Mouse (Mus musculus): Measurements from ENCODE around the gene Cenpv. TPM values are rescaled to one million over a fixed set of nuclear protein-coding genes. Genes with fewer than 3 reads are reported as not detected.
A peak's percentile ranks its signal among the peaks of the same experiment; 100 is the strongest.

The Cenpv gene
- polyA plus RNA-seq, 1 experiment from 2014 or later, result 47.9 TPM

DNA sequence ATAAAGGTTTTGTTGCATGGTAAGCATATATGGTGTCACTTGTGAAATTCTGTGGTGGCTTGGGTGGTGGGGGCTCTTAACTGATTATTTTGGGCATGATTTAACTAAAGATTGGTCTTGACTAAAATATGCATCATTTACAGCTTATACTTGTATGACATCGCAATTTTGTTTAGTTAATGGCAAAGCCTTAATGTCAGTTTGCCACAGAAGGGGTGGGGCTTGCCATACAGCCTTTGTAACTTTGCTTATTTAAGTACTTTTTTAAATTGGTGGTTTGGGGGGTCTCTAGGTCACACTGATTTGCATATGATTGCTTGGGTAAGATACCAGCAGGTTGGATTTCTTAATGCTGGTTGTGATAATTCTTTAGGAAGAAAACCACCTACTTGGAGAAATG, 14.1 kb upstream of the Cenpv start:
- Histone ChIP-seq H3K9ac (replicated peaks) (peak overlapping the region; percentile 56), H3K4me1 (replicated peaks) (peaks cover 24% of the 10 kb centered on the region), H3K27ac (no peak overlapping the region), H3K27me3 (no peaks in the 10 kb centered on the region), H3K4me3 (replicated peaks) (peak overlapping the region; percentile 52), H3K9me3 (no peaks in the 10 kb centered on the region), H3K4me2 (peak overlapping the region; percentile 96), H3K36me3 (peaks cover 34% of the 10 kb centered on the region)
- ATAC-seq (ENCODE audit: insufficient number of reproducible peaks, insufficient read depth, low FRiP score, low TSS enrichment, low read depth), result no peak
- 35% methylated on average over 1 of the region's 1 CpGs for WGBS

GRCm38 (mm10) chr11:62551226-62552119, 12.4 kb upstream of the Cenpv start:
- peak overlapping the region; percentile 90 for H3K27ac ChIP-seq
- peaks cover 24% of the 10 kb centered on the region for H3K4me1 ChIP-seq (replicated peaks)
- peak overlapping the region; percentile 79 for H3K4me2 ChIP-seq
- H3K36me3 ChIP-seq, result peaks cover 34% of the 10 kb centered on the region
- no peaks in the 10 kb centered on the region for H3K9me3 ChIP-seq
- H3K9ac ChIP-seq (replicated peaks), result peak overlapping the region; percentile 94
- under 1% methylated on average over 58 of the region's 58 CpGs for WGBS
- peak overlapping the region; percentile 63 for H3K4me3 ChIP-seq (replicated peaks)
- no peaks in the 10 kb centered on the region for H3K27me3 ChIP-seq
- peak; percentile 86 for ATAC-seq (ENCODE audit: insufficient number of reproducible peaks, insufficient read depth, low FRiP score, low TSS enrichment, low read depth)

- no peaks in the 10 kb centered on the region for H3K27me3 ChIP-seq
- peaks cover 24% of the 10 kb centered on the region for H3K4me1 ChIP-seq (replicated peaks)
- WGBS, result under 1% methylated on average over 40 of the region's 40 CpGs
- H3K9ac ChIP-seq (replicated peaks), result peak within 1 kb of the TSS; percentile 94
- H3K9me3 ChIP-seq, result no peaks in the 10 kb centered on the region
- peak within 1 kb of the TSS; percentile 63 for H3K4me3 ChIP-seq (replicated peaks)
- H3K4me2 ChIP-seq, result peak within 1 kb of the TSS; percentile 79
- H3K36me3 ChIP-seq, result peaks cover 30% of the 10 kb centered on the region
- peak within 1 kb of the TSS; percentile 98 for H3K27ac ChIP-seq
- ATAC-seq (ENCODE audit: insufficient number of reproducible peaks, insufficient read depth, low FRiP score, low TSS enrichment, low read depth), result peak; percentile 96
These were observed 11.7 kb upstream of the Cenpv start, which contains the start of gene Ubb for GRCm38 (mm10) chr11:62550727-62551225. TSS of gene Ubb (plus strand) at chr11:62551171.

DNA sequence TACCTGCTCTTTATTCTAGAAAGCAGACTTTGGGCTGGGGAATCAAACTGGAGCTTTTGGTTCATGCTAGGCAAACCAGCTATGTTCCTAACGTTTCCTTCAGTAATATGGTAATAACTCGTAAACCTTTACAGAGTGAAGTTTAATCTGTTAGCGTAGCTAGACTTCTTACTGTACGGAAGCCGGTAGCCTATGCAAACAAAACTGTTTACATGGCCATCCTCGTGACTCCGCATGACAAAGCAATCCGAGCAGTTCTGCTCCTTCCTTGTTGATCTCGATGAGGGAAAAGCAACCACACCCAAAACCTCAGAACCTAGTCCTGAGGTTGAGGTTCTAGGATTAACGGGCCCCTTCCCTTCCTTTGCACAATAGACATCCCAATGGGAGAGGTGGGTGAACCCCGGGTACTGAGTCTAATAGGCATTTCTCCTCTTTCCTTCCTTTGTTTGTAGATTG, 11.2 kb upstream of the Cenpv start:
- no peaks in the 10 kb centered on the region for H3K9me3 ChIP-seq
- H3K4me1 ChIP-seq (replicated peaks), result peaks cover 22% of the 10 kb centered on the region
- ATAC-seq (ENCODE audit: insufficient number of reproducible peaks, insufficient read depth, low FRiP score, low TSS enrichment, low read depth), result no peak
- 4% methylated on average over 11 of the region's 11 CpGs for WGBS
- H3K4me3 ChIP-seq (replicated peaks), result peak overlapping the region; percentile 63
- H3K9ac ChIP-seq (replicated peaks), result peak overlapping the region; percentile 94
- peaks cover 24% of the 10 kb centered on the region for H3K36me3 ChIP-seq
- H3K27ac ChIP-seq, result peak overlapping the region; percentile 98
- no peaks in the 10 kb centered on the region for H3K27me3 ChIP-seq
- H3K4me2 ChIP-seq, result peak overlapping the region; percentile 79

DNA sequence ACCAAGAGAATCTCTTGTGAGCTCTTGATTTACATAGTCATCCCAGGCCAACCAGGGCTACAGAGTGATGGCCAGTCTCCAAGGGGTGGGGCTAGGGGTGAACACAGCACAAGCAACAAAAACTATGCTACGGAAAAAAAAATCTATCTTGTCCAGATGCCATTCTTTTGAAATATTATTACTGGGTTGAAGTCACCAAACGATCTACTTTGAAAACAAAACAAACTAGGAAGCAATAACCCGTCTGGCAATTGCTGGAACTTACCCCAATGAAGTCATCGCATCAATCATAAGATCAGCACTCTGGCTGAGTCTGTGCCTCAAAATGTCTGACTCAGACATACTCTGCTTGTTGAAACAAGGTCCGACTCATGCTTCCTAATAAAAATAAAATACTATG, 10.7 kb upstream of the Cenpv start:
- Histone ChIP-seq H3K4me2 (peak overlapping the region; percentile 79), H3K36me3 (peaks cover 20% of the 10 kb centered on the region), H3K9me3 (no peaks in the 10 kb centered on the region), H3K27me3 (no peaks in the 10 kb centered on the region), H3K4me3 (replicated peaks) (peak overlapping the region; percentile 63), H3K4me1 (replicated peaks) (peaks cover 18% of the 10 kb centered on the region), H3K27ac (peak overlapping the region; percentile 98), H3K9ac (replicated peaks) (no peak overlapping the region)
- ATAC-seq (ENCODE audit: insufficient number of reproducible peaks, insufficient read depth, low FRiP score, low TSS enrichment, low read depth), result no peak
- WGBS, result 24% methylated on average over 5 of the region's 5 CpGs

DNA sequence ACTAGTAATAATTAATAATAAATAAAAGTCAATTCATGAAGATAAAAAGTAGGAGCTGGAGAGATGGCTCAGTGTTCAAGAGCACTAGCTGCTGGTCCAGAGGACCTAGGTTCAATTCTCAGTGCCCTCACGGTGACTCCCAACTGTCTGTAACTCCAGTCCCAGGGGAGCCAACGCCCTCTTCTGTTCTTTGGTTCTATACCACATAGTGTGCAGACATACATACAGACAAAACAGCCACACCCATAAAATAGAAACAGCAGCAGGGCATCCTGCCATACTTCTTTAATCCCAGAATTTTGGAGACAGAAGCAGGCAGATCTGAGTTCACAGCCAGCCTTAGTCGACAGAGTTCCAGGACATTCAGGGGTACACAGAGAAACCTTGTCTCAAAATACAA, 4.9 kb upstream of the Cenpv start:
- Histone ChIP-seq H3K4me2 (no peak overlapping the region), H3K27me3 (peaks cover 13% of the 10 kb centered on the region), H3K9me3 (no peaks in the 10 kb centered on the region), H3K9ac (replicated peaks) (no peak overlapping the region), H3K4me1 (replicated peaks) (no peaks in the 10 kb centered on the region), H3K27ac (no peak overlapping the region), H3K36me3 (no peaks in the 10 kb centered on the region), H3K4me3 (replicated peaks) (no peak overlapping the region)
- no peak for ATAC-seq (ENCODE audit: insufficient number of reproducible peaks, insufficient read depth, low FRiP score, low TSS enrichment, low read depth)
- 97% methylated on average over 3 of the region's 3 CpGs for WGBS

- Histone ChIP-seq H3K9me3 (no peaks in the 10 kb centered on the region), H3K27ac (no peak overlapping the region), H3K4me1 (replicated peaks) (peaks cover 3% of the 10 kb centered on the region; the same call in 1 of the 2 replicates), H3K4me2 (no peak overlapping the region), H3K4me3 (replicated peaks) (no peak overlapping the region), H3K36me3 (no peaks in the 10 kb centered on the region), H3K27me3 (peaks cover 16% of the 10 kb centered on the region), H3K9ac (replicated peaks) (no peak overlapping the region)
- no peak for ATAC-seq (ENCODE audit: insufficient number of reproducible peaks, insufficient read depth, low FRiP score, low TSS enrichment, low read depth)
- 73% methylated on average over 8 of the region's 8 CpGs for WGBS
These were observed 2.5 kb upstream of the Cenpv start for GRCm38 (mm10) chr11:62541581-62541980.

DNA sequence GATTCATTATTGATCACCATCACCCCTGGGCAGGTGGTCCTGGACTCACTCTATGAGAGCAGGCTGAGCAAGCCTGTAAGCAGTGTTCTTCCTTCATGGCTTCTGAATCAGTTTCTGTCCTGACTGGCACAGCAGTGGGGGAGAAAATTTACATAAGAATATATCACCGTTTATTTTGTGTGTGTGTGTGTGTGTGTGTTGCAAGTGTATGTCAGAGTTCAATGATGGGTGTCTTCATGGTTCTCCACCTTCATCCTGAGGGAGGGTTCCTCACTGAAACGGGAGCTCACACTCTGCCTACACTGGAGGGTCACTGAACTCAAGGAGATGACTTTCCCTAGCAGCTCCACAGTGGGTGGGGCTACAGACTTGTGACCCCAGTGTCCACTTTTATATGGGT, 1.9 kb upstream of the Cenpv start:
- Histone ChIP-seq H3K4me3 (replicated peaks) (no peak overlapping the region), H3K4me1 (replicated peaks) (peaks cover 3% of the 10 kb centered on the region; the same call in 1 of the 2 replicates), H3K9me3 (no peaks in the 10 kb centered on the region), H3K36me3 (no peaks in the 10 kb centered on the region), H3K4me2 (no peak overlapping the region), H3K27me3 (peaks cover 16% of the 10 kb centered on the region), H3K9ac (replicated peaks) (no peak overlapping the region), H3K27ac (no peak overlapping the region)
- WGBS, result 69% methylated on average over 2 of the region's 2 CpGs
- no peak for ATAC-seq (ENCODE audit: insufficient number of reproducible peaks, insufficient read depth, low FRiP score, low TSS enrichment, low read depth)

- Histone ChIP-seq H3K36me3 (peaks cover 7% of the 10 kb centered on the region; the same call in 1 of the 2 replicates), H3K27ac (no peak overlapping the region), H3K4me2 (no peak overlapping the region), H3K4me1 (replicated peaks) (peaks cover 3% of the 10 kb centered on the region; the same call in 1 of the 2 replicates), H3K4me3 (replicated peaks) (no peak overlapping the region), H3K27me3 (peaks cover 16% of the 10 kb centered on the region), H3K9me3 (no peaks in the 10 kb centered on the region), H3K9ac (replicated peaks) (no peak overlapping the region)
- 83% methylated on average over 7 of the region's 7 CpGs for WGBS
- no peak for ATAC-seq (ENCODE audit: insufficient number of reproducible peaks, insufficient read depth, low FRiP score, low TSS enrichment, low read depth)
These were observed 1.1 kb upstream of the Cenpv start for GRCm38 (mm10) chr11:62540167-62540566.

DNA sequence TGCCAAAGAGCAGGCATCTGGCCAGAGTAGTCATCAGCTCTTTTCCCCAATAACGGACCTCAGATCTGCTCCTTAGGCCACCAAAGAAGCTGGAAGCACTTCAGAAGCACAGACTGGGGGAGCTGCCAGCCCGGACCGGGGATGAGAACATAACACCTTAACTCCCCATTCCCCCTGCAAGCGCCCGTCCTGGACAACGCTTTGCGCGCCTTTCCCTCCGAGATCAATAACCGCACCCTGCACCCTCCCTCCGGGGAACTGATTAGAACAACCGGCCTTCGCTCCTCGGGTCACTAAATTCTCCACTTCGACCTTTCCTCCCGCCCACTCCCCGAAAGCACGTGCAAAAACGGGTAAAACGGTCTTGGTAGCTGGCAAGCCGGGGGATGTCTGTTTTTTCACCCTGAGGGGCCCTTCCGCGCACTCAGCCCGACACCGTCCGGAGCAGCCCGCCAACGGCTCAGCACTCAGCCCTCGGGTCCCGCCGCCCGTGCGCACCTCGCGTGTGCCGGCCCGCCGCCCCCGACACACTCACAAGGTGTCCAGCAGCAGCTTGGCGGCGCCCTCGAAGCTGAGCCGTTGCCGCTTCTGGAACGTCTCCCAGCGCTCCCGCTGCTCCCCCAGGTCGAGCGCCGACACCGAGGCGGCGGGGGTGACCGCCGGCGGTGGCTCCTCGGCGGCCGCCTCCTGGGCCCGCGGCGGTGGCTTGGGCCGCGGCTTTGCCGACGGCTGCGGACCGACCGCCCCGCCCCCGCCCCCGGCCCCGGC, 556 bp downstream of the Cenpv start:
- peak; percentile 64; the same call in 1 of the 2 replicates for ATAC-seq (ENCODE audit: insufficient number of reproducible peaks, insufficient read depth, low FRiP score, low TSS enrichment, low read depth)
- Histone ChIP-seq H3K9me3 (no peaks in the 10 kb centered on the region), H3K9ac (replicated peaks) (peak overlapping the region; percentile 95), H3K4me3 (replicated peaks) (peak overlapping the region; percentile 91), H3K4me1 (replicated peaks) (peaks cover 3% of the 10 kb centered on the region; the same call in 1 of the 2 replicates), H3K27me3 (peaks cover 16% of the 10 kb centered on the region), H3K36me3 (peaks cover 7% of the 10 kb centered on the region; the same call in 1 of the 2 replicates), H3K4me2 (peak overlapping the region; percentile 85), H3K27ac (peak overlapping the region; percentile 75)
- under 1% methylated on average over 62 of the region's 73 CpGs for WGBS

DNA sequence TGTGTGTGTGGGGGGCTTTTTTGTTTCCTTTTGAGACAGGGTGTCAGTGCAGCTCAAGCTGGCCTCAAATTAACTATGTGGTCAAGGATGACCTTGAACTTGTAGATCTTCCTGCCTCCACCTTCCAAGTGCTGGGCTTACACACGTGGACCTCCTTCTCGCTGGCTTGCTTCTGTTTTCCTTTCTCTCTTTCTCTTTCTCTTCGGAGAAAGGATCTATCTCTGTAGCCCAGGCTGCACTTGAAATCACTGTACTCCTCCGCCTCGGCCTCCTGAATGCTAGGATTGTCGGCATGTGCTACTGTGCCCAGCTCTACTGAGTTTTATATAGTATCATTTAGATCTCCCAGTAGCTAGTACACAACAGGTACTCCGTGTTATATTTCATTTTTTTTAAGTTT, 1.5 kb downstream of the Cenpv start:
- peak overlapping the region; percentile 85 for H3K4me2 ChIP-seq
- H3K4me1 ChIP-seq (replicated peaks), result peaks cover 3% of the 10 kb centered on the region; the same call in 1 of the 2 replicates
- WGBS, result 33% methylated on average over 7 of the region's 7 CpGs
- H3K9ac ChIP-seq (replicated peaks), result no peak overlapping the region
- H3K4me3 ChIP-seq (replicated peaks), result peak overlapping the region; percentile 21; the same call in 1 of the 2 replicates
- peaks cover 14% of the 10 kb centered on the region; the same call in 1 of the 2 replicates for H3K36me3 ChIP-seq
- no peak overlapping the region for H3K27ac ChIP-seq
- no peak for ATAC-seq (ENCODE audit: insufficient number of reproducible peaks, insufficient read depth, low FRiP score, low TSS enrichment, low read depth)
- H3K27me3 ChIP-seq, result peaks cover 16% of the 10 kb centered on the region
- no peaks in the 10 kb centered on the region for H3K9me3 ChIP-seq

Measured in limb, embryonic 12.5 days (tissue).